Mouse (Mus musculus) C2C12 (cell line): ENCODE data around the gene Wdfy1. TPM values are rescaled to one million over a fixed set of nuclear protein-coding genes. Genes with fewer than 3 reads are reported as not detected.

ENCODE experiments used
- H3K27me3 ChIP-seq: one replicate; pipeline ENCODE4 v1.6.1; 2011; ENCODE audit not compliant: control insufficient read depth, insufficient read depth, insufficient read length
- H3K36me3 ChIP-seq: one replicate; pipeline ENCODE4 v1.6.1; 2011; ENCODE audit not compliant: control insufficient read depth, insufficient read depth
- H3K4me3 ChIP-seq: one replicate; pipeline ENCODE4 v1.5.1; 2011; ENCODE audit warnings: mild to moderate bottlenecking, control low read depth; ENCODE audit not compliant: poor library complexity, insufficient read depth, severe bottlenecking
- H3K79me2 ChIP-seq: one replicate; pipeline ENCODE4 v1.6.1; 2011; ENCODE audit not compliant: control insufficient read depth, insufficient read depth
- H3K79me3 ChIP-seq: one replicate; pipeline ENCODE4 v1.6.1; 2011; ENCODE audit warnings: low read depth, control low read depth
- H3ac ChIP-seq: one replicate; pipeline ENCODE3; 2011; ENCODE audit warnings: low read depth; ENCODE audit not compliant: control insufficient read depth, insufficient read length
- CEBPB ChIP-seq: IDR thresholded peaks from one replicate; pipeline ENCODE4 v1.6.1; 2011; ENCODE audit warnings: low read depth, mild to moderate bottlenecking, control low read depth, moderate library complexity
- CTCF ChIP-seq: IDR thresholded peaks from one replicate; pipeline ENCODE4 v1.5.1; 2011; ENCODE audit not compliant: control insufficient read depth, insufficient read depth, insufficient read length
- FOSL1 ChIP-seq: IDR thresholded peaks from one replicate; pipeline ENCODE4 v1.8.0; 2011; ENCODE audit warnings: mild to moderate bottlenecking, low read length; ENCODE audit not compliant: poor library complexity, insufficient read depth, severe bottlenecking
- MAX ChIP-seq: IDR thresholded peaks from one replicate; pipeline ENCODE4 v1.6.1; 2011; ENCODE audit warnings: mild to moderate bottlenecking, control low read depth
- MYOD1 ChIP-seq: IDR thresholded peaks from one replicate; pipeline ENCODE4 v1.6.1; 2011; ENCODE audit warnings: low read depth; ENCODE audit not compliant: control insufficient read depth, insufficient read length
- MYOG ChIP-seq: IDR thresholded peaks from one replicate; pipeline ENCODE4 v1.6.1; 2011; ENCODE audit not compliant: control insufficient read depth, insufficient read length; ENCODE audit errors: extremely low read depth
- USF1 ChIP-seq: IDR thresholded peaks from one replicate; pipeline ENCODE4 v1.6.1; 2011; ENCODE audit warnings: low read depth, mild to moderate bottlenecking, control low read depth, moderate library complexity
- polyA plus RNA-seq: library from polyadenylated mRNA; unstranded; fragments of >200 nt; fragmentation: generic; extraction: Trizol; gene quantifications from one replicate; pipeline ENCODE4 v1.2.1, GENCODE M21; 2012; ENCODE audit warnings: missing spikeins

Gene Wdfy1
- polyA plus RNA-seq, 1 experiment: 22.7 TPM

DNA sequence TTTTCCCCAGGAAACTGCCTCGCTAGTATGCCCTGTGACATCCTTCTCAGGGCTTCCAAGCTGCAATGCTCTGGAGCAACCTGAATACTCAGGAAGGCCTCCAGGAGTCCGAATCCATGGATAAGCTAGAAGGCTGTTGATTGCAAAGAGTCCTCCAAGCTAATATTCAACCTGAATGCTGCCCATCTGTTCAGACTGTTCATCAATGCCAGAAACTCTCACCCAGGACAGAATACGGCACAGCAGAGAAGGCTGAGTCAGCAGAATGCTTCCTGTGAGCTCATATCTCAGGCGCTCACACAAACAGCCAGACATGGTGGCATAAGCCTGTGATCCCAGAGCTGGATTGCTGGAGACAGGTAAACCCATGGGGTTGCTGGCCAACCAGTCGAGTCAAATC, 62.9 kb downstream of the Wdfy1 start:
- no peaks in the 10 kb centered on the region for H3K79me2 ChIP-seq
- no peak for TF ChIP-seq MYOD1
- TF ChIP-seq CEBPB: no peak
- no peak for TF ChIP-seq USF1
- TF ChIP-seq FOSL1: no peak
- no peak for TF ChIP-seq MAX
- no peak for TF ChIP-seq MYOG
- TF ChIP-seq CTCF: no peak
- H3K79me3 ChIP-seq: no peaks in the 10 kb centered on the region
- no peaks in the 10 kb centered on the region for H3K27me3 ChIP-seq
- H3ac ChIP-seq: no peak overlapping the region
- H3K36me3 ChIP-seq: no peaks in the 10 kb centered on the region
- no peak overlapping the region for H3K4me3 ChIP-seq

- H3K79me3 ChIP-seq: no peaks in the 10 kb centered on the region
- H3K36me3 ChIP-seq: no peaks in the 10 kb centered on the region
- TF ChIP-seq CEBPB: no peak
- no peak for TF ChIP-seq FOSL1
- no peak for TF ChIP-seq USF1
- no peak for TF ChIP-seq MAX
- TF ChIP-seq MYOD1: no peak
- no peak for TF ChIP-seq CTCF
- TF ChIP-seq MYOG: no peak
Measured at GRCm38 (mm10) chr1:79711147-79712126, 64.5 kb downstream of the Wdfy1 start.

DNA sequence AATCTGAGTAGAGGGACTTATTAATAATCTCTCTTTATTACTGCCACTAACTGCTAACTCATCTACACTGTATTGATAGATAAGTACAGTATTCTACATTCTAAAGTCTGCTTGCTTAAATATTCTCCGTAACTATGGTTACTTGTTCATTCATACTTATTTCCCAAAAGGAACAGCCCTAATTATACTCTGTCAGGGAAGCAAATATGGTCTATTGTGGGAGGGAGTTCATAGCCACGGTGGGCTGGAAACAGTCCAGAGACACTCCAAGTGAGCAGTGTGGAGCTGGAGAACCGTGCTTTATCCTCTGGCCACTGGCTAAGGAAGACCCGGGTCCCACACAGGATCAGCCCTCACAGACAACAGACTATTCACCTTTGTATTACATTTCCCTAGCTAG, 65.3 kb downstream of the Wdfy1 start:
- Histone ChIP-seq H3K36me3 (no peaks in the 10 kb centered on the region), H3K4me3 (no peak overlapping the region), H3ac (no peak overlapping the region), H3K79me3 (no peaks in the 10 kb centered on the region), H3K27me3 (no peaks in the 10 kb centered on the region), H3K79me2 (no peaks in the 10 kb centered on the region)
- no peak for TF ChIP-seq MYOG
- no peak for TF ChIP-seq CEBPB
- no peak for TF ChIP-seq CTCF
- TF ChIP-seq FOSL1: no peak
- no peak for TF ChIP-seq USF1
- TF ChIP-seq MYOD1: no peak
- TF ChIP-seq MAX: no peak

More at GRCm38 (mm10) chr1:79711147-79712126, 64.5 kb downstream of the Wdfy1 start:
- no peak overlapping the region for H3ac ChIP-seq
- no peak overlapping the region for H3K4me3 ChIP-seq
- no peaks in the 10 kb centered on the region for H3K27me3 ChIP-seq
- no peaks in the 10 kb centered on the region for H3K79me2 ChIP-seq

DNA sequence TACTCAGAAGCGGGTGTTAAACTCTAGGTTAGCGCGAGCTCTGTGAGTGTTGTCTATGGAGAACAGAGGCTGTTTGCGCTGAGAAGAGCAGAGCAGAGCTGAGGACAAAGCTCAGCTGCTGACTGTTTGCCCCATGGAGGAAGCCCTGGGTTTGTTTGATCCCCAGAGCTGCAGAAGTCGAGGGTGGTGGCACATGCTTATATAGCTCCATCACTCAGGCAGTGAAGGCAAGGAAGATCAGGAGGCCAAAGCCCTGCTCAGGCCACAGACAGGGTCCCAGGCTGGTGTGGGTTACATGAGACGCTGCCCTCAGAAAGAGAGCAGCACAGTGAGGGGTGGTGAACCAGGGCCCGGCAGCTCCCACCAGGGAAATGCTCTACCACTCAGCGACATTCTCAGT, 65.7 kb downstream of the Wdfy1 start:
- Histone ChIP-seq H3K4me3 (no peak overlapping the region), H3K36me3 (peaks cover 2% of the 10 kb centered on the region), H3K27me3 (no peaks in the 10 kb centered on the region), H3K79me3 (no peaks in the 10 kb centered on the region), H3K79me2 (no peaks in the 10 kb centered on the region), H3ac (no peak overlapping the region)
- TF ChIP-seq MYOD1: no peak
- no peak for TF ChIP-seq CEBPB
- TF ChIP-seq MAX: no peak
- TF ChIP-seq USF1: no peak
- no peak for TF ChIP-seq CTCF
- TF ChIP-seq FOSL1: no peak
- no peak for TF ChIP-seq MYOG

- Histone ChIP-seq H3K79me2 (no peaks in the 10 kb centered on the region), H3K27me3 (no peaks in the 10 kb centered on the region), H3K4me3 (no peak overlapping the region), H3K36me3 (peaks cover 8% of the 10 kb centered on the region), H3ac (no peak overlapping the region), H3K79me3 (no peaks in the 10 kb centered on the region)
- TF ChIP-seq CTCF (no peak), MYOD1 (no peak), MAX (no peak), FOSL1 (no peak), MYOG (no peak), USF1 (no peak), CEBPB (no peak)
Measured at GRCm38 (mm10) chr1:79707383-79707782, 68.6 kb downstream of the Wdfy1 start.
